Mouse (Mus musculus) E14TG2a.4 (cell line): ENCODE results near the gene Ptcd1.

Experiments
- CTCF ChIP-seq: conservative IDR thresholded peaks from 2 replicates; pipeline ENCODE4 v1.5.1; 2014; ENCODE audit warnings: low read length
- NANOG ChIP-seq: IDR thresholded peaks from 2 replicates; pipeline ENCODE4 v1.6.1; 2014; ENCODE audit warnings: borderline replicate concordance, low read length, mixed read lengths
- POU5F1 ChIP-seq: IDR thresholded peaks from 2 replicates; pipeline ENCODE4 v1.6.1; 2014; ENCODE audit warnings: low read length, borderline replicate concordance

- no peak for TF ChIP-seq CTCF
- no peak for TF ChIP-seq POU5F1
- no peak for TF ChIP-seq NANOG
These were observed 35.9 kb downstream of the Ptcd1 start for GRCm38 (mm10) chr5:145130995-145131394.
